Mouse (Mus musculus) T-helper 2 cell (primary cell): Measurements from ENCODE around the gene Pigyl.
"Not testable (repeated sequence)": the region's sequence is repeated elsewhere in the genome, so short reads cannot be mapped to it uniquely, and the experiment has no call there.

Experiments used
- in situ Hi-C: fragments of 300-600 bp; cut with MboI, MseI; formaldehyde crosslinking; loops from one replicate; pipeline ENCODE4 v1.15.1; 2025; ENCODE audit warnings: high pct_unique_total_duplicates

Gene Pigyl

GRCm38 (mm10) chr9:22138480-22138879, 18.2 kb upstream of the Pigyl start:
- in situ Hi-C loops: no loop called here

GRCm38 (mm10) chr9:22139746-22140145, 16.9 kb upstream of the Pigyl start:
- in situ Hi-C loops: loop anchor here (5.0 kb wide), 1 partner anchor 72 kb away; no protein-coding TSS in a partner anchor

DNA sequence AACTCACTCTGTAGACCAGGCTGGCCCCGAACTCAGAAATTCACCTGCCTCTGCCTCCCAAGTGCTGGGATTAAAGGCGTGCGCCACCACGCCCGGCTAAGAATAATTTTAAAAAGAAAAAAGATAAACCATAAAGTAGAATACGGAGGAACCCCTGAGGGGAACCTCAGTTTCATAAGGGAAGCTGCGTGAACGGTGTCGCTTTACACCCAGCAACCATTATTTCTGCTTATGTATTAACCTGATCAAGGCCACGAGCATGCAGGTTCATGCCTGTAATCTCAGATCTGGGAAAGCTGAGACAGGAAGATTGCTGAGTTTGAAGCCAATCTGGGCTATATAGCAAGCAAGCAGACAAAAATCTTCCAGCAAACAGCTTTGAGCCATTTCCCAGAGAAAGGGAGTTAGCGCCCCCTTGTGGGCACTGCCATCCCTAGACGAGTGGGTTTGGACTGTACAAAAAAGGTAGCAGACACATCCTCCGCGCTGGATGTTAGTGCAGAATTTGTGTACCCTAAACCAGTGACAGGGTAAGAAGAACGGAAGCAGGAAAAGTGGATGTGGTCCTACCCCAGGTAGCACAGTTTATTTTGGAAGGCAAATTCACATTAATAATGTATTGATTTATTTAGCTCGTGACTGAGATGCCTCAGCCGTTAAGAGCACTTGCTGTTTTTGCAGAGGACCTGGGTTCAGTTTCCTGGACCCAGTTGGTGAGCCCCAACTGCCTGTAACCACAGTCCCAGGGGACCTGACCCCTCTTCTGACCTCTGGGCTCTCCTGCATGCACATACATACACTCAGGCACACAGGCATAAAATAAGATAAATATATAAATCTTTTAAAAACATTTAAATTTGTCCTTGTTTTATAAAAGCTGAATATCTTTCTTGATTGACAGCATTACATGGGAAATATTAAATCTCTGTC, 13.3 kb upstream of the Pigyl start:
- in situ Hi-C loops: loop anchor here (5.0 kb wide), 1 partner anchor 76 kb away; no protein-coding TSS in a partner anchor

DNA sequence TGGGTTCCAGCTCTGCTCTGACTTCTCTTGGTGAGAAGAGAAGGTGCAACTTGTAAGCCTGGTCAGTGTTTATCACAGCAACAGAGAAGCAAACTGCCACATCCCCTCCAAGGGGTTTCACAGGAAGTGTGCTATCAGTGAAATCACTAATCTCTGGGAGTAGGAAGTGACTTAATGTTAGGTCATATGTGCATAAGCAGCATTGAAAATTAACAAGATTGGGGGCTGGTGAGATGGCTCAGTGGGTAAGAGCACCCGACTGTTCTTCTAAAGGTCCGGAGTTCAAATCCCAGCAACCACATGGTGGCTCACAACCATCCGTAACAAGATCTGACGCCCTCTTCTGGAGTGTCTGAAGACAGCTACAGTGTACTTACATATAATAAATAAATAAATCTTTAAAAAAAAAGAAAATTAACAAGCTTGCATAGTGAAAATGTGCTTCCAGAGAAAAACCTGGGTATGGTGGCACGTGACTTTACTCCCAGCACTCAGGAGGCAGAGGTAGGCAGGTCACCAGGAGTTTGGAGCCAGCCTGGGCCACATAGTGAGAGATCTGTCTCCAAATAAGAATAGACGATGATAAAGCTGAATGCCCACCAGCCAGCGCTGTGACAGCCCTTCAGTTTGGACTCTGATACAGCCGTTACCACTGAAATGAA, 12.2 kb upstream of the Pigyl start:
- in situ Hi-C loops: loop anchor here (5.0 kb wide), 1 partner anchor 77 kb away; no protein-coding TSS in a partner anchor

DNA sequence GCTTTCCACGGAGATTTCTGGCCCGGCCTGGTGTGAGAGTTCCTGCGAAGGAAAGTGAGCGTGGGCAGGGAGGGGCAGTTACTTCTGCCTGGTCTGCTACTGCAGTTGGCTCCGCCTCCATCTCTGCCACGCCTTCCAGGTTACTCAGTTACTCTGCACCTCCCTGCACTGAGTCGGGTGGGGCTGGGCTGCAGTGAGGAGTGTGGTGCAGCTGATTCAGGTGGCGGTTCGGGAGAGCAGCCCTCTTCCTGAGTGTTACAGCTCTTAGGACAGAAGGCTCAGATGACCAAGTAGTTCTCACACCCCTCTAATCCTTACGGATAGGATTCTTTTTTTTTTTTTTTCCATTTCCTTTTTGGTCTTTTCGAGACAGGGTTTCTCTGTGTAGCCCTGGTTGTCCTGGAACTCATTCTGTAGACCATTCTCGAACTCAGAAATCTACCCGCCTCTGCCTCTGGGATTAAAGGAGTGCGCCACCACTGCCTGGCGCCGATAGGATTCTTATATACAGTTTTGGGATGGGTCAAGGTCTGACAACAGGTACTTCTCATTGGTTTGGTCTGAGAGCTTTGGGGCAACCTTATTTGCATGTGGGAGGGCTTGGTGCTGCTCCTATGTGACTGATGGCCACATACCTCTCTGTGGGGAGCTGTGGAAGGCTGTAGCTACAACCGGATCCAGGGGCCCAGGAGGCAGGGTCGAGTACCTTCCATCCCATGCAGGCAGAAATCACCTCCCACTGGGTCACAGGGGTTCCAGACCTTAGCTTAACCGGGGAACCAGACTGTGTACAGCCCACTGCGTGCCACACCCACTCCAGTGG, 7.0 kb upstream of the Pigyl start:
- in situ Hi-C loops: no loop called here

GRCm38 (mm10) chr9:22150249-22150693, 6.4 kb upstream of the Pigyl start:
- in situ Hi-C loops: not testable (repeated sequence)

DNA sequence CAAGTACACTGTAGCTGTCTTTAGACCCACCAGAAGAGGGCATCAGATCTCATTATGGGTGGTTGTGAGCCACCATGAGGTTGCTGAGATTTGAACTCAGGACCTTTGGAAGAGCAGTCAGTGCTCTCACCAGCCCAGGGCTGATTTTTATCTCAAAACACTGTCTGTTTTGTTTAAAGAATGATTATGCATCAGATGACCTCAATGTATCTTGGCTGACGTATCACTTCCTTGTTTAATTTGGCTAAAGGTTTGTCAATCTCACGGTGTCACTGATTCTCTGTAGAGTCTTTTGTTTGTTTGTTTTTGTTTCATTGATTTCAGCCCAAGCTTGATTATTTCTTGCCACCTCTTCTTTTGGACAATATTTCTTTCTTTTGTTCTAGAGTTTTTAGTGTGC, 5.7 kb upstream of the Pigyl start:
- in situ Hi-C loops: no loop called here

- in situ Hi-C loops: no loop called here
Measured at GRCm38 (mm10) chr9:22153810-22154209, 2.8 kb upstream of the Pigyl start.

GRCm38 (mm10) chr9:22155614-22156013, 1.0 kb upstream of the Pigyl start:
- in situ Hi-C loops: no loop called here

DNA sequence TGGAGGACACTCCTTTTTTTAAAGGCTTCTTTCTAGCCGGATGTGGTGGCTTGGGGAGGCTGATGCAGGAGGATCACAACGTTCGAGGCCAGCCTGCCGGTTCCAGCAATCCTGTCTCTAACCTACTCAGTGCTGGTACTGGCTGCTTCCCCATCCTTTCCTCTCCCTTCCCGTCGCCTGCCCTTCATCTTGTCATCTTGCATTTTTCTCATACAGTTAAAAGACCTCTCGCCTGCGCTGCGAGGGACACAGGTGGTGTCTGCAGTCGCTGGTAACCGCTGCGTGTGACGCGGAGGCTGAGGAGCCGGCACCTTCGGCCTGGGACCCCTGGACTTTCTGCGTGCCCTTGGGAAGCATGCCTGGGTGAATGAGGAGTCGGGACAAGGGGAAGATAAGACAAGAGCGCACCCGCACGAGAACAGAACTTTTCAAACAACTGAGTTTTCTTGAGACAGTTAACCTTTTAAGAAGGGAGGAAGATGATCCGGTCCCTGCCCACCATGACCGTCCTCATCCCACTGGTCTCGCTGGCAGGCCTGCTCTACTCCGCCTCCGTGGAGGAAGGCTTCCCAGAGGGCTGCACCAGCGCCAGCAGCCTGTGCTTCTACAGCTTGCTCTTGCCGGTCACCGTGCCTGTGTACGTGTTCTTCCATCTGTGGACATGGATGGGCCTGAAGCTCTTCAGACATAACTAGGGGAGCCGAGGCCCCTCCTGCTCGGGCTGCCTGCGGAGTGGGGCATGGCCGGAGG, 1.0 kb downstream of the Pigyl start:
- in situ Hi-C loops: no loop called here

DNA sequence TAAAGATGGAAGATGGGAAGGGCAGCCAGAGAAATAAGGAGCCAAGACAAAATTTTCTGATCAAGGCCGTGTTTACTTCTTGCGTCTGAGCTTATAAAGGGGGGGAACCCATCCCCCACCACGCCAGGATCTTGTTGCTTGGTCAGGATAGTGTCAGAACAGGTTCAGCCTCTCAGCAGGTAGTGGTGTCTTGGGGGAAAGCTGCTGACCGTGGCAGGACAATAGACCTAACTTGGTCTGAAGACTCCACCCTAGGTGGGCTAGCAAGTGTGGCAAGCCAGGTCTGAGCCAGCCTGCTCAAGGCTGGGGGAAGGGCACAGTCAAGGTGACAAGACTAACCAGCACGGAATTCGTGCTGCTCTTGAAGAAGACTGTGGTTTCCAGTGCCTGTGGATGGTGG, 4.7 kb downstream of the Pigyl start:
- in situ Hi-C loops: no loop called here

DNA sequence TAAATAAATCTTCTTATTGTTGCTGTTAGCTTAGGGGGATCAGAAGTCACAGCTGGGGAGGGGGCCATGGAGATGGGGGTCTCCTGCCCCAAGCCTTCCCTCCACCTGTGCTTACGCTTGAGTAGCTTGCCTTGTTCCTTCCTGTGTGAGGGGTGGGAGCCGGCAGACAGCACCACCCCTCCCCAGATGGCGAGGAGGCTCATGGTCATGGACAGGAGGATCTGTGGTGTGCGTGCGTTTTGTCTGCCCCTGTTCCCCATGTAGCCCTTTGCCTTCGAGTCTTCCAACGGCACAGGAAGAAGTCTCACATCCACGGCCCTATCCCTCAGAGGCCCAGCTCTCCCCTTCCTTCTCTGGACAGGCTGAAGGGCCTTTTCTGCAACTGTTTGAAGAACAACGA, 5.7 kb downstream of the Pigyl start:
- in situ Hi-C loops: no loop called here

DNA sequence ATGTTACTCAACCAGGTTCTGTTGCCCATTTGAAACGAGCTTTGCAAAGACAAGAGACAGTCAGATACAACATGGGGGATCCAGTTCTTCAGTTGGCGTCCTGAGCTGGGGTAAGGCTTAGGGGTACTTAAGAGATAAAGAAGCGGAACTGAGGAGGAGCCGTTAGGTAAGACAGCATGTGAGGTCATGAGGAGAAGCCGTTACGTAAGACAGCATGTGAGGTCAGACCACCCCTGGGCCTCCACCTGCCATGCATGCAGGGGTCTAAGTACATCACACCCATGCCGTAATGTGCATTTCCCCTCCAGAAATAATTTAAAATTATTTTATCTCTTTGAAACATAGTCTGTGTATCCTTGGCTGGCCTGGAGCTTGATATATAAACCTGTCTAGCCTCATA, 6.3 kb downstream of the Pigyl start:
- in situ Hi-C loops: no loop called here

GRCm38 (mm10) chr9:22164711-22165668, 8.3 kb downstream of the Pigyl start:
- in situ Hi-C loops: no loop called here

DNA sequence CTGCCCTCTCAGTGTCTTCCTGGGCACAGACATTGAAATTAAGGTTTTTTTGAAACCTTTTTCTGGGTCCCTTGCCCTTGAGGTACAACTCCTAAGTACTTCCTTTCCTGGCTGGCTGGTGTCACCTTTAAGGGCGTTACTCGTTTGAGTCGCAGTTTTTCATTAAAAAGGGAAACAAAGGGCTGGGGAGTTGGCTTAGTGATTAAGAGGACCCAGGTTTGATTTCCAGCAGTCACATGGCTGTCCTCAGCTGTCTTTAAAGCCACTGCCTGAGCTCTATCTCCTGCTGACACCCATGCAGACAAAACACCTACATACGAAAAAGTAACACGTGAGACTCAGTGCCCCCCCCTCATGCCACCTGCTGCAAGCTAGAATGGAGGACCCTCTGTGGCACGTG, 9.3 kb downstream of the Pigyl start:
- in situ Hi-C loops: no loop called here

GRCm38 (mm10) chr9:22166686-22167085, 10.0 kb downstream of the Pigyl start:
- in situ Hi-C loops: no loop called here

GRCm38 (mm10) chr9:22167751-22168150, 11.1 kb downstream of the Pigyl start:
- in situ Hi-C loops: no loop called here

GRCm38 (mm10) chr9:22169327-22169726, 12.7 kb downstream of the Pigyl start:
- in situ Hi-C loops: no loop called here

DNA sequence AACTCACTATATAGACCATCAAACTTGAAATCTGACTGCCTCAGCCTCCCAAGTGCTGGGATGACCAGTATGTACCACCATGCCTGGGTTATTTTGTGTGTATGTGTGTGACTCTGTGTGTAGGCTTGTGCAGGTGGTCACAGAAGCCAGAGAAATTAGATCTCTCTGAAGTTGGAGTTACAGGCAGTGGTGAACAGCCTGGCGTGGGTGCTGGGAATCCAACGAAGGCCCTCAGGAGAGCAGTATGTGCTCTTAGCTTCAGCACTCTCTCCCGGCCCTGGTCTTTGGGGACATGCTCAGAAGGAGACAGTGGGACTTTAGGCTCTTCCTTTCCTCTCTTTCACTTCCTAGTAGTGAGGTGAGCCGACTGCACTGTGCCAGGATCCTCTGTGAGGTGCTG, 15.7 kb downstream of the Pigyl start:
- in situ Hi-C loops: loop anchor here (5.0 kb wide), 1 partner anchor 40 kb away; no protein-coding TSS in a partner anchor
